Mouse (Mus musculus) embryonic facial prominence, embryonic 13.5 days (tissue): Measurements from ENCODE around the gene Kcnh6. TPM values are rescaled to one million over a fixed set of nuclear protein-coding genes. Genes with fewer than 3 reads are reported as not detected.
"Not testable (repeated sequence)": the region's sequence is repeated elsewhere in the genome, so short reads cannot be mapped to it uniquely, and the experiment has no call there.

ENCODE experiments used
- ATAC-seq: fragments of 200-750 bp; cut with Nextera tagmentation; 2 replicates; pipeline ENCODE4 v1.8.0; 2017; ENCODE audit warnings: low read depth; ENCODE audit not compliant: insufficient number of reproducible peaks, insufficient read depth, low FRiP score, low TSS enrichment
- H3K27ac ChIP-seq: fragments of 300-500 bp; sonication (generic); 2 replicates; pipeline ENCODE4 v1.5.1; 2015; ENCODE audit warnings: moderate library complexity, mild to moderate bottlenecking, inconsistent platforms
- H3K27me3 ChIP-seq: fragments of 300-500 bp; sonication (generic); 2 replicates; pipeline ENCODE4 v1.6.1; 2015; ENCODE audit warnings: mild to moderate bottlenecking, inconsistent platforms
- H3K36me3 ChIP-seq: fragments of 300-500 bp; sonication (generic); 2 replicates; pipeline ENCODE4 v1.6.1; 2015; ENCODE audit warnings: mild to moderate bottlenecking, inconsistent platforms
- H3K4me1 ChIP-seq: fragments of 300-500 bp; sonication (generic); 2 replicates; pipeline ENCODE4 v1.6.1; 2015; ENCODE audit warnings: inconsistent platforms
- H3K4me2 ChIP-seq: fragments of 300-500 bp; sonication (generic); 2 replicates; pipeline ENCODE4 v1.6.1; 2015; ENCODE audit warnings: moderate library complexity, mild to moderate bottlenecking, inconsistent platforms
- H3K4me3 ChIP-seq: fragments of 300-500 bp; sonication (generic); 2 replicates; pipeline ENCODE4 v1.5.1; 2015; ENCODE audit warnings: mild to moderate bottlenecking, inconsistent platforms
- H3K9ac ChIP-seq: fragments of 300-500 bp; sonication (generic); 2 replicates; pipeline ENCODE4 v1.6.1; 2015; ENCODE audit warnings: mild to moderate bottlenecking, inconsistent platforms
- H3K9me3 ChIP-seq: fragments of 300-500 bp; sonication (generic); 2 replicates; pipeline ENCODE4 v1.6.1; 2016; ENCODE audit warnings: inconsistent platforms
- WGBS: fragments of 180-500 bp; shearing (Covaris S2); methylation state at CpG from one replicate; pipeline ENCODE4 v1.1.7; 2015; ENCODE audit warnings: mixed read lengths; 5-methylcytosine and 5-hydroxymethylcytosine counted together
- polyA plus RNA-seq: library from polyadenylated mRNA; unstranded; fragments of >200 nt; fragmentation: Nextera tagmentation; extraction: Ambion mirVana; gene quantifications from 2 replicates; pipeline ENCODE4 v1.2.1, GENCODE M21; 2015

Kcnh6 gene
- polyA plus RNA-seq, 1 experiment from 2014 or later = 0.31 TPM

DNA sequence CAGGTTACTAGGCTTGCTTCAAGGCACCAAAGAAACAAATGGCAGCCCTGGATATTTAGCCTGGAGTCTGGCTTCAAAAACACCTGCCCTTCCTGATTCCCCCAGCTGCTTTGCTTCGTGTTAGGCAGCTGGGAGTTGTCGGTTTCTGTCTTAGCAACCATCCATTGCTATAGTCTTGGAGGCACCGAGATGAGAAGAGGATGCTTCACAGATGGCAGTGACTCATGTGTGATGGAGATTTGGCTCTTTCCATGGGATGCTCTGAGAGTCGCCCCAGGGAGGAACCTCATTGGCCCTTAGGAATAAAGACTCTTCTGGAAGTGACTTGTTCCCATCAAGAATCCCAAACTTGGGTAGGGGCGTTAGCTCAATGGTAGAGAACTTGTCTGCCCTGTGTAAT lies 8.5 kb downstream of the Kcnh6 start:
- peaks cover 29% of the 10 kb centered on the region for H3K27me3 ChIP-seq
- WGBS = 74% methylated on average over 5 of the region's 5 CpGs
- H3K9me3 ChIP-seq = no peaks in the 10 kb centered on the region
- peaks cover 30% of the 10 kb centered on the region for H3K4me1 ChIP-seq
- ATAC-seq = no peak
- no peaks in the 10 kb centered on the region for H3K36me3 ChIP-seq
- no peak overlapping the region for H3K4me3 ChIP-seq
- no peak overlapping the region for H3K9ac ChIP-seq
- H3K4me2 ChIP-seq = no peak overlapping the region
- no peak overlapping the region for H3K27ac ChIP-seq

DNA sequence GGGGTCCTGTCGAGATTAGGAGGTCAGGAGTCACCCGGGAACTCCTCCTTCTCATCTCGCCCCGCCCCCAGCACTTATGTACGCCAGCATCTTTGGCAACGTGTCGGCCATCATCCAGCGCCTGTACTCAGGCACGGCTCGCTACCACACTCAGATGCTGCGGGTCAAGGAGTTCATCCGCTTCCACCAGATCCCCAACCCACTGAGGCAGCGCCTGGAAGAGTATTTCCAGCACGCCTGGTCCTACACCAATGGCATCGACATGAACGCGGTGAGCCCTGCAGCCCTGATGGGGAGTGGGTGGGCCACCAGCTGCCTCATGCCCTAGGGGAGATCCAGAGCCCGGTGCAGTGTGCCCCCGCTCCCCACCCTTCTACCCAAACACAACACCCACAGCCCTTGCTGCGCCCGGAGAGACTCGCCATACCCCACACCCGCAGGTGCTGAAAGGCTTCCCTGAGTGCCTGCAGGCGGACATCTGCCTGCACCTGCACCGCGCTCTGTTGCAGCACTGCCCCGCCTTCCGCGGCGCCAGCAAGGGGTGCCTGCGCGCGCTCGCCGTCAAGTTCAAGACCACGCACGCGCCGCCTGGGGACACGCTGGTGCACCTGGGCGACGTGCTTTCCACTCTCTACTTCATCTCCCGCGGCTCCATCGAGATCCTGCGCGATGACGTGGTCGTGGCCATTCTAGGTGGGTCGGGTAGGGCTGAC lies 12.3 kb downstream of the Kcnh6 start:
- H3K9ac ChIP-seq = peak overlapping the region; percentile 55
- peaks cover 10% of the 10 kb centered on the region for H3K4me1 ChIP-seq
- no peaks in the 10 kb centered on the region for H3K36me3 ChIP-seq
- H3K27me3 ChIP-seq = peaks cover 36% of the 10 kb centered on the region
- no peaks in the 10 kb centered on the region for H3K9me3 ChIP-seq
- peak overlapping the region; percentile 33 for H3K4me3 ChIP-seq
- peak overlapping the region; percentile 61 for H3K4me2 ChIP-seq
- H3K27ac ChIP-seq = no peak overlapping the region
- WGBS = 1% methylated on average over 49 of the region's 50 CpGs
- no peak for ATAC-seq

DNA sequence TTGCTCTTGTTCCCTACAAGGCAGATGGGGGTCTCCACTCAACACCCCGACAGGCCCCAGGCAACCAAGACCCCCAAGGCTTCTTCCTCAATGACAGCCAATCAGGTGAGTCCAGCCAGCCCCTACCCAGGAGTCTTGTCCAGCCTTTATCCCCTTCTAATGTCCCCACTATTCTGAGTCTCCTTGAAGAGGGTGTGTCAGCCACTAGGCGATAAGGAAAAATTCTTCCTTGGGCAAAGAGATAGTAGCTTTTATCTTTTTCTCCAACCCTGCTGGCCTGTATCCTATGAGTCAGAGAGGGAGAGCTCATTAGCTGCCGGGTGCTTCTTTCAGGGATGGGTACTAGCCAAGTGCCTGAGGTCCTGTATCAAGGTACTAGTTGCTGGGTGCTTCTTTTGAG lies 17.9 kb downstream of the Kcnh6 start:
- Histone ChIP-seq H3K4me1 (no peaks in the 10 kb centered on the region), H3K9ac (no peak overlapping the region), H3K36me3 (peaks cover 7% of the 10 kb centered on the region; the same call in 1 of the 2 replicates), H3K27me3 (peaks cover 13% of the 10 kb centered on the region), H3K4me2 (no peak overlapping the region), H3K4me3 (no peak overlapping the region), H3K27ac (no peak overlapping the region), H3K9me3 (no peaks in the 10 kb centered on the region)
- 0 out of 2 replicates have a peak, but pooled peaks have one; percentile 20 for ATAC-seq
- 84% methylated on average over 3 of the region's 3 CpGs for WGBS

DNA sequence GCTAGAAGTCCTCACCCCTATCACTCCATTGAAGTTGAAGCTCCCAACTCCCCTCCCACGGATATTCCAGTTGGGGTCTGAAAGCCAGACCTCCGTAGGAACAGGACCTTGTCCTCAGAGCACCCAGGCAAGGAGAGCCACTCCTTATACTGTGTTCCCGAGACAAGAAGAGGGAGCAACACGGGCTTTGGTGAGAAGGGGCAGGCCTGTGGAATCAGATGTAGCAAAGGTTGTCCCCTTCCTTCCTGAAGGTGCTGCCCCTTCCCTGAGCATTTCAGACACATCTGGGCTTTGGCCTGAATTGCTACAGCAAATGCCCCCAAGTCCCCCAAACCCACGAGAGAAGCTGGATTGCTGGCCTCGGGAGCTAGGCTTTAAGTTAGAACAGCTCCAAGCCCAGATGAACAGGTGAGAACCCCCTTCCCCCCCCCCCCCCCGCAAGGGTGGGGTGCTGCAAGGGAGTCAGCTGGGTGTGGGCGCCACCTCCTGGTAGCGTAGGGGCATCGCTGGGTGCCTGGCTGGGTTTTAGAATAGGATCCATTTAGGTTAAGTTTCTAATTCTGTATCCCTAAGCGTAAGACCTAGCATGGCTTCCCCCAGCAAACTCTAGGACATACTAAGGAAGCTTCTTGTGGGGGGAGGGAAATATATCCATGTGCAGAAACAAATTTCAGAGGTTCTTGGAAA lies 18.7 kb downstream of the Kcnh6 start:
- peaks cover 7% of the 10 kb centered on the region; the same call in 1 of the 2 replicates for H3K36me3 ChIP-seq
- peaks cover 6% of the 10 kb centered on the region; the same call in 1 of the 2 replicates for H3K27me3 ChIP-seq
- ATAC-seq = no peak
- no peaks in the 10 kb centered on the region for H3K4me1 ChIP-seq
- no peaks in the 10 kb centered on the region for H3K9me3 ChIP-seq
- 34% methylated on average over 11 of the region's 11 CpGs for WGBS
- H3K9ac ChIP-seq = no peak overlapping the region
- no peak overlapping the region for H3K27ac ChIP-seq
- no peak overlapping the region for H3K4me2 ChIP-seq
- no peak overlapping the region for H3K4me3 ChIP-seq

DNA sequence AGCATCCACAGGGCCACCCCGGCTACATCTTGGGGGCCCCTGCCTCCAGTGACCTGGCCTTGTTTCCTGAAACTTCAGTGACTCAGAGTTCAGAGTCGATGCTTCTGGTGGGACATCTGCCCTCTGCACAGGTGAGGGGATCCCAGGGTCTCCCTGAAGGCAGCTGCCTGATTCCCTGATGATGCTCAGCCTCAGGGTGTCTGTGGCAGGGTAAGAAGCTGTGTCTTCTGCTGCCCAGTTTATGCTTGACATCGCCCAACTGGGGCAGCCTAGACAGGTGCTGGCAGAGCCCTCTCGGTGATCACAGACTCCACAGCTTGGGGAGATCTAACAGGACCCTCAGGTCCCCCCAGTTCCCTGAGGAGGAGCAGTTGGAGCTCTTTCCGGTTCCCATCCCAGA lies 19.7 kb downstream of the Kcnh6 start:
- H3K4me2 ChIP-seq = no peak overlapping the region
- WGBS = 87% methylated on average over 5 of the region's 5 CpGs
- no peak overlapping the region for H3K27ac ChIP-seq
- no peak overlapping the region for H3K9ac ChIP-seq
- H3K4me1 ChIP-seq = no peaks in the 10 kb centered on the region
- H3K36me3 ChIP-seq = peaks cover 7% of the 10 kb centered on the region; the same call in 1 of the 2 replicates
- H3K4me3 ChIP-seq = no peak overlapping the region
- no peak for ATAC-seq
- H3K9me3 ChIP-seq = no peaks in the 10 kb centered on the region
- H3K27me3 ChIP-seq = no peaks in the 10 kb centered on the region

DNA sequence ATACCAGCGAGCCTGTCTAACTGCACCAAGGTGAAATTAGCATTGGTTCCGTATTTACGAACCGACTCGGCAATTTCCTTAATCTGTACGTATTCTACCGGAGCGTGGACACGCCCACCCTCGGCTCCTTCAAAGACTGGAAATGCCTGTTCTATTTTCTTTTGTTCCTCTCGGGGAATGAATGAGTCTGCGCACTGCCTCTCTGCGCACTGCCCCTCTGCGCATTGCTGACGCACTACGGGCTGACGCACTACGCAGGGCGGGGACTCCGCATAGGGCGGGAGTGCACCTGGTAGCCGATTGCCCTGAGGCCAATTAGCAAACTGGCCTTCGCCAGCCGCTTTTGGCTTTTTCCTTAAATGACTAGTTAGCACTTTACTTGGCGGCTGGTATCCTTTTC lies 24.1 kb downstream of the Kcnh6 start:
- H3K27me3 ChIP-seq, ATAC-seq, H3K36me3 ChIP-seq, H3K9me3 ChIP-seq: not testable (repeated sequence)
- 26% methylated on average over 5 of the region's 25 CpGs for WGBS
- Histone ChIP-seq H3K4me2 (0 out of 2 replicates have a peak overlapping the region, but pooled peaks have one; percentile 37), H3K4me1 (peaks cover 13% of the 10 kb centered on the region), H3K9ac (peak overlapping the region; percentile 61; the same call in 1 of the 2 replicates), H3K27ac (peak overlapping the region; percentile 64; the same call in 1 of the 2 replicates), H3K4me3 (peak overlapping the region; percentile 40)

DNA sequence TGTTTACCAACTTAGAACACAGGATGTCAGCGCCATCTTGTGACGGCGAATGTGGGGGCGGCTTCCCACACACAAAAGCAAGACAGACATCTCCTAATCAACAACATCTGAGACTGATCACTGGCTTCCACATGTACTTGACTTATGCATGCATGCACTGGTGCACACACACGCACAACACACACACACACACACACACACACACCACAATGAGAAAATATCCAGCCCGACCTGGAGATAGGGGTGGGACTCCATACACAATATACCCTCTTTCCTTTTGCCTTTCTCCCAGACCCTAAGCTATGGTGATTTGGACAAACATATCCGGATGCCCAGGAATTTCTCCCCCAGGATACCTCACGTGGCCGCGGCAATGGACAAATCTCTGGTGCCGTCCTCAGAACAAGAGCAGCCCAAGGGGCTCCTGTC lies 25.6 kb downstream of the Kcnh6 start:
- no peaks in the 10 kb centered on the region for H3K36me3 ChIP-seq
- peak; percentile 60 for ATAC-seq
- no peaks in the 10 kb centered on the region for H3K27me3 ChIP-seq
- no peaks in the 10 kb centered on the region for H3K9me3 ChIP-seq
- peak overlapping the region; percentile 85 for H3K27ac ChIP-seq
- peak overlapping the region; percentile 60 for H3K9ac ChIP-seq
- H3K4me2 ChIP-seq = peak overlapping the region; percentile 48
- 21% methylated on average over 11 of the region's 11 CpGs for WGBS
- peak overlapping the region; percentile 21 for H3K4me3 ChIP-seq
- peaks cover 22% of the 10 kb centered on the region for H3K4me1 ChIP-seq

DNA sequence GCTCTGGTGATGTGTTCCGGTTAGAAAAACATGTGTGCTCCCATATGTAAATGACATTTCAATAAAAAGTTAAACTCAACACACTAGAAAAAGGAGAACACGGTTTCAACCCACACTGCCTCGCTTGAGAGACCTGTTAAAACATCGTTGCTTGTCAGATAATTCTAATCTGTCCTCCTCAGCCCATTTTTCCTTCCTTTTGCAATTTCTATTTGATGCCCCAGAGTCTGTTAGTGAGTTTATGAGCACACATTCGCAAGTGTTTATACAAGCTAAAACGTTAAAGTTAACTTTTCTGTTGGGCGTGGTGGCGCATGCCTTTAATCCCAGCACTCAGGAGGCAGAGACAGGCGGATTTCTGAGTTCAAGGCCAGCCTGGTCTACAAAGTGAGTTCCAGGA lies 27.1 kb downstream of the Kcnh6 start:
- no peak overlapping the region for H3K9ac ChIP-seq
- H3K27ac ChIP-seq = no peak overlapping the region
- H3K4me1 ChIP-seq = peaks cover 33% of the 10 kb centered on the region
- ATAC-seq = no peak
- H3K27me3 ChIP-seq = no peaks in the 10 kb centered on the region
- no peak overlapping the region for H3K4me2 ChIP-seq
- no peak overlapping the region for H3K4me3 ChIP-seq
- WGBS = 86% methylated on average over 9 of the region's 9 CpGs
- H3K36me3 ChIP-seq = peaks cover 4% of the 10 kb centered on the region
- H3K9me3 ChIP-seq = no peaks in the 10 kb centered on the region

DNA sequence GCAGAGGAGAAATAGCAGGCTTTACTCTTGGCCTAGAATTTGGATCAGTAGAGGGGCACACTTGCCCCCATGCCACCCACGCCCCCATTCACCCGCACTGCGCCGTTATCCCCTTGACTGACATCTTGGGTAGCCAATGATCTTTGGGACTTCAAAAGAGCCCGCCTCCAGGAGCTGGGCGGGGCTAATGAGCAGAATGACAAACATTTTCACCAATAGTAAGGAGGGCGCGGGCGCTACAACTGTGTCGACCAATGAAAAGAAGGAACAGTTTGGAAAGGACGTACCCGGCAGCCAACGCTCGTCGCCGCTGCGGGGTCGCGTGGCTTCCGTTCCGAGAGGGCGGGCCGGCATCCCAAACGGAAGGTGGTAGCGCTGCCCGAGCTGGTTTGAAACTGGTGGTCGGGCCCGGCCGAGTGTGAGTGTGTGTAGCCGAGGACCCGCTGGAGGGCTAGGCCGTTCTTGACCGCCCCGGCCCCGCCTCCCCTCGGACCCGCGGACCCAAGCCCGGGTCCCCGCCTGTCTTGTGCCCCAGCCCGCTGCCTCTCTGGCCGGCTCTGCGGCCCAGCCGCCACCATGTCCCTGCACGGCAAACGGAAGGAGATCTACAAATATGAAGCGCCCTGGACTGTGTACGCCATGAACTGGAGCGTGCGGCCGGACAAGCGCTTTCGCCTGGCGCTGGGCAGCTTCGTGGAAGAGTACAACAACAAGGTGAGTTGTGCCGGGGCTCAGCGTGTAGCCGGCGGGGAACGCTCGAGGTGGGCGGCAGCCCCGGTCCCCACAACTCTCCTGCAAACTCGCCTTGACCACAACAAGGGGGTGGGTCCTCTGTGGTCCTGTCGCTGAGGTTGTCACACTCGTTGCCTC lies 28.9 kb downstream of the Kcnh6 start, which contains the start of gene Dcaf7:
Gene Dcaf7 (plus strand): TSS at position 325 of the 870 bp plus-strand sequence.
- peak; percentile 98 for ATAC-seq

DNA sequence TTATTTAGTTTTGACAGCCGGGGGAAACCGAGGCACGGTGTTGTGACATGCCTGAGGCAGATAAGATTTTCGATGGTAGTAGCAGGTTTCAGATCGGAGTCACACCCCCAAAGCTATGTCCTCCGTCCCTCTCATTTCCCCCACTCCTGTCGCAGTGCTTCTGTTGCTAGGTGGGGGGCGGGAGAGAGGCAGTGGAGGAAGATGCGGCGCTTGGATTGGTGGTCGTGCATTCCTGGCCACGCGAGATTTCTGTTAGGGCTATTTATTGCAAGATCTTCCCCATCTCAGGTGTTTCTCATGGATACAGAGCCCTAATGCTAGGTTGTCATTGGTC lies 29.5 kb downstream of the Kcnh6 start:
- Histone ChIP-seq H3K36me3 (peaks cover 4% of the 10 kb centered on the region), H3K27ac (peak overlapping the region; percentile 90), H3K9me3 (no peaks in the 10 kb centered on the region), H3K4me2 (peak overlapping the region; percentile 88), H3K9ac (peak overlapping the region; percentile 96), H3K27me3 (no peaks in the 10 kb centered on the region), H3K4me1 (peaks cover 33% of the 10 kb centered on the region), H3K4me3 (peak overlapping the region; percentile 99)
- 0% methylated on average over 13 of the region's 13 CpGs for WGBS
- no peak for ATAC-seq

More for the DNA sequence above, 28.9 kb downstream of the Kcnh6 start, which contains the start of gene Dcaf7:
- Histone ChIP-seq H3K4me1 (peaks cover 33% of the 10 kb centered on the region), H3K27ac (peak within 1 kb of the TSS; percentile 90), H3K4me3 (peak within 1 kb of the TSS; percentile 99), H3K9me3 (no peaks in the 10 kb centered on the region), H3K4me2 (peak within 1 kb of the TSS; percentile 88), H3K36me3 (peaks cover 4% of the 10 kb centered on the region), H3K9ac (peak within 1 kb of the TSS; percentile 96), H3K27me3 (no peaks in the 10 kb centered on the region)
- WGBS = under 1% methylated on average over 66 of the region's 66 CpGs

DNA sequence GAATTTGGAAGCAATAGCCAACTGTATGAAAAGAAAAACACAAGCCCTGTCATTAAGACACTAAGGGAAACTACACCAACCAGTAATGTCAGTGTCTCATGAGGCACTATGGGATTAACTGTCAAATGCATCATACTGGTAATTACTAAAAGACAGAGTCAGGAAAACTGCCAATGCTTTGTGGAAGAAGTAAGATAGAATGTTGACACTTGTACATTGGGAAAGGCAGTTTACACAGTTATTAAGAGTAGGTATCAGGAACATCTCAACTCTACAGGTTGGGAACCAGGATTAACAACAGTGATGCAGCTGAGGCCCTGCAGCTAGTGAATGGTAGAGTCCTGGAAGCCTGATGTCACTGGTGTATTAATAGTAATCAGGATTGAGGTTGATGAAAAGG lies 36.4 kb downstream of the Kcnh6 start:
- Histone ChIP-seq H3K4me1 (0 out of 2 replicates have a peak, but pooled peaks cover 4% of the 10 kb centered on the region), H3K9ac (no peak overlapping the region), H3K4me2 (no peak overlapping the region), H3K36me3 (peaks cover 32% of the 10 kb centered on the region), H3K9me3 (no peaks in the 10 kb centered on the region), H3K27ac (no peak overlapping the region), H3K4me3 (no peak overlapping the region), H3K27me3 (no peaks in the 10 kb centered on the region)
- no peak for ATAC-seq
